Mouse (Mus musculus) c-Kit-positive CD71-positive TER-119-positive erythroid progenitor cells, embryonic 14.5 days (primary cell): ENCODE data around the gene Zfp827.

ENCODE experiments used
- DNase-seq: peaks from one replicate; pipeline ENCODE4 v3.0.0-alpha.2; 2013; ENCODE audit warnings: low spot score

Gene Zfp827

GRCm38 (mm10) chr8:79027977-79028487 lies at the start of gene Zfp827:
Zfp827 (plus strand) TSS chr8:79028437.
- no peak for DNase-seq

- no peak for DNase-seq
Observed at GRCm38 (mm10) chr8:79004341-79004740, 23.9 kb upstream of the Zfp827 start.

DNA sequence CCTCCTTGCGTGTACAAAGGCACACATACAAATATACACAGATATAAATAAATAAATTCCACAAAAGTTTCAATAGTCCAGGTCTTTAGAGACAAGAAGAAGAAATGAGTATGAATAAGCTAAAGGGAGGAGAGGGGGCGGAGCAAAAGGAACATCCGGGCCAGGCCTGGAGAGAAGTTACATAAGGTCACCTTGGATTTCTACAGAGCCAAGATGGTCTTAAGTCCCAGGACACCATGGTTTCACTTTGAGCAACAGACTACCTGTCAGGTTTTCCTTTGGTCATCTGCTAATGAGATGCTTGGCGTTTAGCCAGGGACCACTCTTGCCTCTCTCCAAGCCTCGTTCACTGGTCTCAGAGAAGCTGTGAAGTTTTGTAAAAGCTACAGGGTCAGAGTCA lies 13.2 kb upstream of the Zfp827 start:
- no peak for DNase-seq

- no peak for DNase-seq
Observed at GRCm38 (mm10) chr8:79016076-79016475, 12.2 kb upstream of the Zfp827 start.

DNA sequence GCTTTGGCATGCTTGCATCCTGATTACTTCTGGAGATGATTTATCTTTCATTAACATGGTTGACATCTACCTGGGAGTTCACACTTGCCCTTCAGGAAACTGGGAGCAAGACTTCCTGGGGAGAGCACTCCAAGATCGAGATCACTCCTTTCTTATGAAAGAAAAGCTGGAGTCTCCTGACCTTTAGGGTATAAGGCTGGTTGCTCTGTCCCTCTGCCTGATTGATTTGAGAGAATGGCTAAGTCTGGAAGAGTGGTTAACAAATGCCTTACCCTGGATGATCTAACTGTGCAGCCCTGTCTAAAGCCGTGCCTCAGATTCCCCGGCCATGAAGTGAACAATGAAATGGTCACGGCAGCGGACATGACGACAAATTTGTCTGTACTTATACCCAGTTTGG lies 11.7 kb upstream of the Zfp827 start:
- DNase-seq, result no peak

DNA sequence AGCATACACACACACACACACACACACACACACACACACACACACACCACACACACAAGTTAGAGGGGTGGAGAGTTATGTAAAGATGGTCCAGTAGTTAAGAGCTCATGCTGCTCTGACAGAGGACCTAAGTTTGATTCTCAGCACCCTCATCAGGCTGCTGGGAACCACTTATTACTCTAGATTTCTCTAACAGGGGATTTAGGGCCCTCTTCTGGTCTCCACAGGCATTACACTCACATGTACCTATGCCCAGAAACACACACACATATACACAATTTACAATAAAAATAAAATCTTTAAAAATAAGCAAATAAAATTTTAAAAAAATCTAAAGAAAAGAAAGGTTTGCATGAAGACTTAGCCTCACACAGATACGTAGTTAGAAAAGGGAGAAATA lies 4.3 kb upstream of the Zfp827 start:
- DNase-seq, result no peak

DNA sequence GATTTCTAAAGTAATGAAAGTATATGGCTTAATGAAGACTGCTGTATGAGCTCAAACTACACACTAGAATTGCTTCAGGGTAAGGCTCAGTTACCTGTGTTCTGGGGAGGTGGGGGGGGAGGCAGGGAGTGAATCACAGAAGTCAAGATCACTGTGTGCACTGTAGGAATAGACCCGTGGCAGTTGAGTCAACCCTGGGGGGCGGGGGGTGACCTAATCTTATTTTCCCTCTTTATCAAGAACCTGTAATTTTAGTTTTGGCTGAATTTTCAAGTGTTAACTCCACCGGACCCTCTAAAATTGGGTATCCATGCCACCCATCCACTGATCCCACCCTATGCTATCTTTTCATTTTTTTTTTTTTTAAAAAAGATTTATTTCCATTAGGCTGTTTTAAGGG lies 918 bp upstream of the Zfp827 start:
- DNase-seq, result no peak

DNA sequence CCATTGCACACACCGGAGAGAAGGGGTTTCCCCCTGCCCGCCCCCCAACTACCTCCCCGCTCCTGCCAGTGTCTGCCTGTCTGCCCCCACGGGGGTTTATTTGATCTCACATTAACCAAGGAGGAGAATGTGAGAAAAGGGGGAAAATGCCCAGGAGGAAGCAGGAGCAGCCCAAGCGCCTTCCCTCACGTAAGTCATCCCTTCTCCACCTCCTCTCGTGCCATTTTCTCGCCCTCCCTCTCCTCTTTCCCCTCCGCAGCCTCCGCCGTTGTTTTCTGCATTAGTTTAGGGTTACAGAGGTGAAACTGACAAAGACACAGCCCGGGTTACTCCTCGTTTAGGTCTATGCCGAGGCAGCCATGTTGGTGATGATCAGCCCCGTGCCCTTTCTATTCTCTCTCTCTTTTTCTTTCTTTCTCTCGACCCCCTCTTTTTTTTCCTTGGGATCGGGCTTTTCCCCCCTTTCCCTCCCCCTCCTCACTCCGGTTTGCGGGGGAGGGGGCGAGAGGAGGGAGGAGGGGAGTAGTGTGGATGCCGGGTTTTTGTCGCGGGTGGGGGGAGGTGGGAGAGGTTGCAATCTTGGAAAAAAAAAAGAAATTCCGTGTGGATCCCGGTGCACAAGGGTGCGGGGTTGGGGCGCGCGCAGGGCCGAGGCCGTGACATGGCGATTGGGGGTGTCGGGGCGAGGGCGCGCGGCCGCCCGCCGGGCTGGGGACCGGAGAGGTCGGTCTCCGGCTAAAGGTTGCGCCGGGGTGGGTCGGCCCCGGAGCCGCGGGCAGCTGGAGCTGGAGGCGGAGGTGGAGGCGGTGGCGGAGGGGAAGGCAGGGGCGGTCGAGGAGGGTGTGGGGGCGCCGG lies 531 bp downstream of the Zfp827 start:
- no peak for DNase-seq

- no peak for DNase-seq
Observed at GRCm38 (mm10) chr8:79029396-79030325, 1.4 kb downstream of the Zfp827 start.

- DNase-seq, result no peak
Observed at GRCm38 (mm10) chr8:79030326-79031265, 2.4 kb downstream of the Zfp827 start.

GRCm38 (mm10) chr8:79037532-79037931 lies 9.3 kb downstream of the Zfp827 start:
- DNase-seq, result no peak

DNA sequence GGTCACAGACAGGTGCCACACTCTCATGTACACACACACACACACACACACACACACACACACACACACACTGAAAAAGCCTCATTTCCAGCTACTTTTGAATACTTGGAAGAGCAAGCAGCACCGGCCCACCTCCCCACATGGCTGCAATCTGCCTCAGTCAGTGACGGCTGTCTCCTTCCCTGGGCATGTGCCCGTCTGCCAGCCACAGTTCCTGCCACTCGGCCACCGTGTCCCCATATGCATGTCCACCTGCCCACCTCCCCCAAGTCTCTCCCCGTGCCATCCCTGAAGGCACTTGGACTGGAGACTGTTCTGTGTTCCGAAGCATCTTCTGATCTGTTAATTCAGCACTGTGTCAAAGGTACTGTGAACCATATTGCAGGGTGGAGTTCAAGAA lies 9.8 kb downstream of the Zfp827 start:
- no peak for DNase-seq

- DNase-seq, result no peak
Observed at GRCm38 (mm10) chr8:79041429-79041828, 13.2 kb downstream of the Zfp827 start.

DNA sequence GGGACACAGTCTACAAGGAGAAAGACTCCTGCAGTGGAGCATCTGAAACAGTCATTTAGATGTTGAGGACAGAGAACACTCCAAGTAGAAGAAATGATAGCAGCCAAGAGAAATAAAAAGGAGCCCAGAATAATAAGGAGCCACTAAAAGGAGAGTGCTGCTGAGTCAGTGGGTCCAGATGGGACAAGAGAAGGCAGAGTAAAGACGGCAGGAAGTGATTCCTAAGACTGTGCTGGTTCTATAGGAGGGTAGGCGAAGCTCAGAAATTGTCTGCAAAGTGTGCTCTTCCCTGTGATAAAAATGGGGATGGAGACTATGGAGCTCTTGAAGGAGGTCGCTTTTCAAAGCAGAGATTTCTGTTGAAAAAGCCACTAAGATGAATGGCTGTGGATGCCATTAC lies 14.0 kb downstream of the Zfp827 start:
- DNase-seq, result no peak

GRCm38 (mm10) chr8:79044673-79045072 lies 16.4 kb downstream of the Zfp827 start:
- no peak for DNase-seq

DNA sequence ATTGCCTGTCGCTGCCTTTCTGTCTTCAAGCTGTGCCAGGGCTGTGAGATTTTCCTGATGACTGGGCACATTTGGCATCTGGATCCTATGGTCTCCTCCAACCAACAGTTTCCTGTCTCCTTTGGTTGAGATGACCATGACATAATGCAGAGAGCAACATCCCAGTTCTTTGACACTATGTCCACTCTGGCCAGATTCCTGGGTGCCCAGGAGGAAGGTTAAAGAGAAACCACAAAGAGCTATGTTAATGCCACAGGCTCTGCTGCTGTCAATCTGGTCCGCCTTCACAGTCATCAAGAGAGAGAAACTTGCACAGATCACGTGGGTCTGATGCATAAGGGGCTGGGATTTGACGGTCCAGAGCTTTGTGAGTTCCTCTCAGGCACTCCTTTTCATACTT lies 18.4 kb downstream of the Zfp827 start:
- DNase-seq, result no peak

DNA sequence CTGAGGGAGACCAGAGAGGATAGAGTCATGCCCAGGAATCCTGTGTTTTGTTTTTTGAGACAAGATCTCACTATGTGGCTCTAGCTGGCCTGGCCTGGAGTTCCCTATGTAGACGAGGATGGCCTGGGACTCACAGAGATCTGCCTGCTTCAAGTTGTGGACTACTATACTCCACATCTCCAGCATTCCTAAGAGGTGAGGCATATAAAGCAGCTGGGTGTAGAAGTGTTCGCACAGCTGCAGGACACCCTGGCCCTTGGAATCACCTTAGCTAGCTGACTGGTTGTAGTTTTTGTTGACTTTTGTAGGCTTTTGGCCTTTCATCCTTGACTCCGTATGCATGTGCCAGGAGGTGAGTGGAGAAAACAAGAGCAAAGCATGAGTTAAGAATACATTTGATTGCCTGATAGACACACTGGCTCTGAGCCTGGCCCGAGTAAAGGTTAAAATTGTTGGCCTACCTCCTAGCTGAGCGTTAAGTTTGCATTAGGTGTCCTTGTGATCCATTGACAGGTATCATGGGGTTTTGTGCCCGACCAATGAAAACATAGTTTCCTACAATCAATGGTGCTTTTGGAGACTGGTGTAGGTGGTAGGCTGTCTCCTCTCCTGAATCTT lies 20.3 kb downstream of the Zfp827 start:
- DNase-seq, result no peak

GRCm38 (mm10) chr8:79054222-79054621 lies 26.0 kb downstream of the Zfp827 start:
- no peak for DNase-seq

- no peak for DNase-seq
Observed at GRCm38 (mm10) chr8:79057179-79057578, 28.9 kb downstream of the Zfp827 start.

- DNase-seq, result no peak
Observed at GRCm38 (mm10) chr8:79059361-79059760, 31.1 kb downstream of the Zfp827 start.

DNA sequence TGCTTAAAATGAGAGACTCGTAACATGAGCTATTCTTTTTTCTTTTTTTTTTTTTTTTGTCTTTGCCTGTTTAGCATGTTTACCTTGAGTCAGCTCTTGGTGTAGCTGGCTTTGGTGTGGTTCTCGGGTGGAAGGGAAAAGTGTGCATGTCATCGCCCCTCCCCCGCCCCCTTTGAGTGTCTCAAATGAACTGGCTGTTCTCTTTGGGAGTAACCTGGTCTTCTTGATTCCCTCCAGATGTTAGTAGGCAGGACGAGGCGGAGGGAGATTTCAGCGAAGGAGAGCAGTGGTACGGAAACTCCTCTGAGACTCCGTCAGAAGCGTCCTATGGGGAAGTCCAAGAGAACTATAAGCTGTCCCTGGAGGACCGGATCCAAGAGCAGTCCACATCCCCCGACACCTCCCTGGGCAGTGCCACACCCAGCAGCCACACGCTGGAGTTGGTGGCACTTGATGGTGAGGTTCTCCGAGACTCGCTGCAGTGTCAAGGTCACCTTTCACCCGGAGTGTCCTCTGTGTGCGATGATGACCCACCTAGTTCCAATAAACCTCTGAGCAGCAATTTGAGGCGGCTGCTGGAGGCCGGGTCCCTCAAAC lies 31.9 kb downstream of the Zfp827 start:
- no peak for DNase-seq
